Mouse (Mus musculus): ENCODE data around the gene P2rx4. TPM values are rescaled to one million over a fixed set of nuclear protein-coding genes. Genes with fewer than 3 reads are reported as not detected.

P2rx4 gene
- polyA plus RNA-seq (2014; fragmentation: Illumina TruSeq; extraction: RNeasy Lipid Tissue Mini Kit (QIAGEN cat#74804); ENCODE audit: low read depth, low replicate concordance) = 69.1 TPM

DNA sequence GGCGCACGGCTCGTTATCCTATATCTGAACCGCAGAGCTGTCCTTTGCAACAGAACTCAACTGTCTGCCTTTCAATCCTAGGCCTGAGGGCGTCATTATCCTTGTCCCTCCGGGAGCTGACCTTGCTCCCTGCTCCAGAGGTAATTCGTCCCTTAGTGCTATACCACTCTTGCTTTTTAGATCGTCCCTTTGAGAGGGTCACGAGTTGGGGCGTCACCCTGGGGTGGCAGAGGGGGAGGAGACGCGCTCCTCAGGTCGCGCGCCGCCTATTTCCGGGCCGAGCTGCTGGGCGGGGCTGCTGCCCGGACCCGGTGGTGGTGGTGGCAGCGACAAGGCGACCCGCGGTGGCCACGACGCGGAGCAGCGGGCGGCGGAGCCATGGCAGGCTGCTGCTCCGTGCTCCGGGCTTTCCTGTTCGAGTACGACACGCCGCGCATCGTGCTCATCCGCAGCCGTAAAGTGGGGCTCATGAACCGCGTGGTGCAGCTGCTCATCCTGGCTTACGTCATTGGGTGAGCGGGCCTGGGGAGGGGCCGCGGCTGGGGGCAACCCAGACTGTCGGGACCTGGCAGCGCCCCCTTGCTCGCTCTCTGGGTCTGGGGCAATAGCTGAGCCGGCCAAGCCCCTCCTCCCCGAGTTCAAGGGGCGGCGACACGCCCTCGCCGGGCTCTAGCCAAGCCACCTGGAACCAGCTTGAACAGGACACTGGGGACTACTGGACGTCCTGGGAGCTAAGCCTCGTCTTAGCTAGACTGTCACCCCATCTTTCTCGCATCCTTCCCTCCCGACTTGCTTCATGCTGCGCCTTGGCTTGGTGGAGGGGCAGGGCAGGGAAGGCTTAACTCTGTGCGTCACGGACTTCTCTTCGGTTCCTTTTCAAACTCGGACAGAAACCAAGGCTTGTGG is at the start of gene P2rx4:
P2rx4 (plus strand) TSS at position 269 of the 906 bp plus-strand sequence.

Other genes with a start within 250 kb of the P2rx4 start
- 193 TPM for gene Atp2a2, start 205.3 kb upstream of the P2rx4 start, polyA plus RNA-seq (2014; fragmentation: Illumina TruSeq; extraction: RNeasy Lipid Tissue Mini Kit (QIAGEN cat#74804); ENCODE audit: low read depth, low replicate concordance)
- 17.9 TPM for gene Ift81, start 93.0 kb upstream of the P2rx4 start, polyA plus RNA-seq (2014; fragmentation: Illumina TruSeq; extraction: RNeasy Lipid Tissue Mini Kit (QIAGEN cat#74804); ENCODE audit: low read depth, low replicate concordance)
- 8.0 TPM for gene P2rx7, start 63.6 kb upstream of the P2rx4 start, polyA plus RNA-seq (2014; fragmentation: Illumina TruSeq; extraction: RNeasy Lipid Tissue Mini Kit (QIAGEN cat#74804); ENCODE audit: low read depth, low replicate concordance)
- 4.6 TPM for gene Camkk2, start 71.9 kb downstream of the P2rx4 start, polyA plus RNA-seq (2014; fragmentation: Illumina TruSeq; extraction: RNeasy Lipid Tissue Mini Kit (QIAGEN cat#74804); ENCODE audit: low read depth, low replicate concordance)
- 159 TPM for gene Anapc5, start 113.8 kb downstream of the P2rx4 start, polyA plus RNA-seq (2014; fragmentation: Illumina TruSeq; extraction: RNeasy Lipid Tissue Mini Kit (QIAGEN cat#74804); ENCODE audit: low read depth, low replicate concordance)
- gene Rnf34, start 142.5 kb downstream of the P2rx4 start, polyA plus RNA-seq (2014; fragmentation: Illumina TruSeq; extraction: RNeasy Lipid Tissue Mini Kit (QIAGEN cat#74804); ENCODE audit: low read depth, low replicate concordance) = 10.4 TPM